Mouse (Mus musculus) forebrain, embryonic 12.5 days (tissue): ENCODE measurements around the gene Hecw2. TPM values are rescaled to one million over a fixed set of nuclear protein-coding genes. Genes with fewer than 3 reads are reported as not detected.

ENCODE experiments used
- ATAC-seq: fragments of 200-750 bp; cut with Nextera tagmentation; 2 replicates; pipeline ENCODE4 v1.8.0; 2017; ENCODE audit warnings: moderate TSS enrichment; ENCODE audit not compliant: low FRiP score
- H3K27ac ChIP-seq: fragments of 300-500 bp; sonication (generic); 2 replicates; pipeline ENCODE4 v1.5.1; 2016; ENCODE audit warnings: mild to moderate bottlenecking
- H3K27me3 ChIP-seq: fragments of 300-500 bp; sonication (generic); 2 replicates; pipeline ENCODE4 v1.6.1; 2016; ENCODE audit warnings: mild to moderate bottlenecking
- H3K36me3 ChIP-seq: fragments of 300-500 bp; sonication (generic); replicated peaks from 2 replicates; pipeline ENCODE4 v1.6.1; 2016; ENCODE audit warnings: mild to moderate bottlenecking
- H3K4me1 ChIP-seq: fragments of 300-500 bp; sonication (generic); 2 replicates; pipeline ENCODE4 v1.6.1; 2016
- H3K4me2 ChIP-seq: fragments of 300-500 bp; sonication (generic); 2 replicates; pipeline ENCODE4 v1.6.1; 2016; ENCODE audit warnings: mild to moderate bottlenecking, moderate library complexity
- H3K4me3 ChIP-seq: fragments of 300-500 bp; sonication (generic); replicated peaks from 2 replicates; pipeline ENCODE4 v1.5.1; 2016; ENCODE audit warnings: mild to moderate bottlenecking
- H3K9ac ChIP-seq: fragments of 300-500 bp; sonication (generic); 2 replicates; pipeline ENCODE4 v1.6.1; 2016; ENCODE audit warnings: mild to moderate bottlenecking
- H3K9me3 ChIP-seq: fragments of 300-500 bp; sonication (generic); 2 replicates; pipeline ENCODE4 v1.6.1; 2016
- WGBS: fragments of 180-500 bp; shearing (Covaris S2); methylation state at CpG from one replicate; pipeline ENCODE4 v1.1.7; 2016; 5-methylcytosine and 5-hydroxymethylcytosine counted together
- microRNA-seq: library from miRNA; unstranded; fragments of <30 nt; microRNA quantifications from one replicate; pipeline ENCODE4, GENCODE M21; 2017
- polyA plus RNA-seq: library from polyadenylated mRNA; unstranded; fragments of >200 nt; fragmentation: Nextera tagmentation; extraction: Ambion mirVana; gene quantifications from 2 replicates; pipeline ENCODE4 v1.2.1, GENCODE M21; 2016

Hecw2 gene
- polyA plus RNA-seq, 1 experiment from 2014 or later: 4.0 TPM

- Histone ChIP-seq H3K4me3 (no peak overlapping the region), H3K4me2 (no peak overlapping the region), H3K27me3 (no peaks in the 10 kb centered on the region), H3K27ac (no peak overlapping the region), H3K36me3 (no peaks in the 10 kb centered on the region), H3K9ac (no peak overlapping the region), H3K4me1 (no peaks in the 10 kb centered on the region), H3K9me3 (no peaks in the 10 kb centered on the region)
- no peak for ATAC-seq
- WGBS: 93% methylated on average over 7 of the region's 7 CpGs
Observed at GRCm38 (mm10) chr1:53776176-53776905, 418.6 kb downstream of the Hecw2 start.

- ATAC-seq: no peak
- Histone ChIP-seq H3K9ac (no peak overlapping the region), H3K9me3 (no peaks in the 10 kb centered on the region), H3K36me3 (no peaks in the 10 kb centered on the region), H3K4me1 (no peaks in the 10 kb centered on the region), H3K27ac (no peak overlapping the region), H3K4me3 (no peak overlapping the region), H3K27me3 (no peaks in the 10 kb centered on the region), H3K4me2 (no peak overlapping the region)
- WGBS: 93% methylated on average over 2 of the region's 2 CpGs
Observed at GRCm38 (mm10) chr1:53775545-53775944, 419.4 kb downstream of the Hecw2 start.

GRCm38 (mm10) chr1:53775036-53775435 is 419.9 kb downstream of the Hecw2 start:
- H3K36me3 ChIP-seq: no peaks in the 10 kb centered on the region
- ATAC-seq: no peak
- H3K27ac ChIP-seq: no peak overlapping the region
- H3K27me3 ChIP-seq: no peaks in the 10 kb centered on the region
- no peak overlapping the region for H3K4me2 ChIP-seq
- no peaks in the 10 kb centered on the region for H3K4me1 ChIP-seq
- WGBS: 74% methylated on average over 6 of the region's 6 CpGs
- no peak overlapping the region for H3K4me3 ChIP-seq
- H3K9me3 ChIP-seq: no peaks in the 10 kb centered on the region
- H3K9ac ChIP-seq: no peak overlapping the region

GRCm38 (mm10) chr1:53774571-53774970 is 420.4 kb downstream of the Hecw2 start:
- 93% methylated on average over 3 of the region's 3 CpGs for WGBS
- H3K9ac ChIP-seq: no peak overlapping the region
- no peak overlapping the region for H3K27ac ChIP-seq
- no peaks in the 10 kb centered on the region for H3K4me1 ChIP-seq
- H3K4me3 ChIP-seq: no peak overlapping the region
- H3K27me3 ChIP-seq: no peaks in the 10 kb centered on the region
- no peaks in the 10 kb centered on the region for H3K9me3 ChIP-seq
- no peaks in the 10 kb centered on the region for H3K36me3 ChIP-seq
- ATAC-seq: no peak
- no peak overlapping the region for H3K4me2 ChIP-seq

GRCm38 (mm10) chr1:53773994-53774393 is 421.0 kb downstream of the Hecw2 start:
- no peaks in the 10 kb centered on the region for H3K9me3 ChIP-seq
- no peak overlapping the region for H3K9ac ChIP-seq
- no peaks in the 10 kb centered on the region for H3K4me1 ChIP-seq
- WGBS: 43% methylated on average over 6 of the region's 6 CpGs
- no peak overlapping the region for H3K27ac ChIP-seq
- no peaks in the 10 kb centered on the region for H3K27me3 ChIP-seq
- H3K4me2 ChIP-seq: no peak overlapping the region
- H3K36me3 ChIP-seq: no peaks in the 10 kb centered on the region
- no peak for ATAC-seq
- no peak overlapping the region for H3K4me3 ChIP-seq

- WGBS: 94% methylated on average over 3 of the region's 3 CpGs
- Histone ChIP-seq H3K27ac (no peak overlapping the region), H3K27me3 (no peaks in the 10 kb centered on the region), H3K4me1 (no peaks in the 10 kb centered on the region), H3K9me3 (no peaks in the 10 kb centered on the region), H3K4me2 (no peak overlapping the region), H3K4me3 (no peak overlapping the region), H3K9ac (no peak overlapping the region), H3K36me3 (no peaks in the 10 kb centered on the region)
- no peak for ATAC-seq
Observed at GRCm38 (mm10) chr1:53772967-53773366, 422.0 kb downstream of the Hecw2 start.

- Histone ChIP-seq H3K4me1 (no peaks in the 10 kb centered on the region), H3K36me3 (no peaks in the 10 kb centered on the region), H3K27ac (no peak overlapping the region), H3K9ac (no peak overlapping the region), H3K4me2 (no peak overlapping the region), H3K9me3 (no peaks in the 10 kb centered on the region), H3K4me3 (no peak overlapping the region), H3K27me3 (no peaks in the 10 kb centered on the region)
- 91% methylated on average over 6 of the region's 6 CpGs for WGBS
- ATAC-seq: no peak
Observed at GRCm38 (mm10) chr1:53771476-53771875, 423.5 kb downstream of the Hecw2 start.

GRCm38 (mm10) chr1:53766112-53766511 is 428.9 kb downstream of the Hecw2 start:
- Histone ChIP-seq H3K27me3 (no peaks in the 10 kb centered on the region), H3K27ac (no peak overlapping the region), H3K4me1 (no peaks in the 10 kb centered on the region), H3K4me3 (no peak overlapping the region), H3K9me3 (no peaks in the 10 kb centered on the region), H3K4me2 (no peak overlapping the region), H3K36me3 (no peaks in the 10 kb centered on the region; the same call in 1 of the 2 replicates), H3K9ac (no peak overlapping the region)
- WGBS: 90% methylated on average over 2 of the region's 2 CpGs
- ATAC-seq: no peak

- Histone ChIP-seq H3K27ac (no peak overlapping the region), H3K4me2 (no peak overlapping the region), H3K4me3 (no peak overlapping the region), H3K9me3 (no peaks in the 10 kb centered on the region), H3K9ac (no peak overlapping the region), H3K36me3 (no peaks in the 10 kb centered on the region; the same call in 1 of the 2 replicates), H3K4me1 (no peaks in the 10 kb centered on the region), H3K27me3 (no peaks in the 10 kb centered on the region)
- 94% methylated on average over 4 of the region's 4 CpGs for WGBS
- no peak for ATAC-seq
Observed at GRCm38 (mm10) chr1:53757316-53757715, 437.7 kb downstream of the Hecw2 start.

Small RNA genes within 50 kb of the gene (microRNA-seq; reads per million reads assigned to microRNA genes)
- not detected for gene Mir7681

Other genes with a start within 250 kb of the Hecw2 start
- 0.36 and 0.49 TPM in 2 replicates for gene Ccdc150, start 55.5 kb upstream of the Hecw2 start, polyA plus RNA-seq
- gene Gtf3c3, start 243.8 kb upstream of the Hecw2 start, polyA plus RNA-seq: 32.7 and 33.5 TPM in 2 replicates